Mouse (Mus musculus) megakaryocyte, embryonic 14.5 days (primary cell): ENCODE measurements around the gene 1700019N19Rik.

Source experiments
- FLI1 ChIP-seq: IDR thresholded peaks from 2 replicates; pipeline ENCODE4 v1.6.1; 2012; ENCODE audit warnings: low read length, inconsistent platforms, mixed read lengths
- GATA1 ChIP-seq: IDR thresholded peaks from 3 replicates; pipeline ENCODE4 v1.6.1; 2012; ENCODE audit warnings: mixed read lengths, low read length, inconsistent platforms, borderline replicate concordance

GRCm38 (mm10) chr19:58810536-58810935, 16.3 kb upstream of the 1700019N19Rik start:
- TF ChIP-seq GATA1: no peak
- no peak for TF ChIP-seq FLI1
